ENCODE assay signal across 13 mouse cellular contexts in the genomic region with DNA sequence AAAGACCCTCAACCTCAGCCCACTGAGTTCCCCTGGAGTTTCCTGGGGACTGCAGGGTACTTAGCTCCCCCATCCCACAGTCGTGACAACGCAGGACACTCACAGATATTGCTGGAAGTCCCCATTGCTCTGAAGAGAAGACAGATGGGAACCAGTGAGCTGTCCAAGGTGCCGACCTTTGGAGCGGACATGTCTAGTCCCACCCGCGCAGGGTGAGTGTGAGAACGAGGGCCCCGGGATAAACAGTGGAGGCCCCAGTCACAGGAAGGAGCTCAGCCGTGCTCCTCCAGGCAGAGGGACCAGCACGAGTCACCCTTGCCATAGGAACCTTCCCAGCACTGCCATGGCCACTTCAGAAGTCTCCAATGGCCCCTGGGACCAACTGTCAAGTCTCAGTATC. TPM values are rescaled to one million over a fixed set of nuclear protein-coding genes. Genes with fewer than 3 reads are reported as not detected.
DNase-seq lines count a peak whose midpoint lies in the region; ATAC-seq and TF ChIP-seq lines count a peak whose summit lies in the region.
"Had no signal": no experiment of that assay in that cellular context is flagged by ENCODE, and none has a peak within 500 bp of the region (broad histone marks: within the 10 kb centered on the region; RNA-seq: fewer than 3 reads in every experiment).

No protein-coding gene starts in this region.

- no peak for DNase-seq in kidney, adult 11 months
- peak; percentile 42 for DNase-seq in ovary, postnatal 36 days (ENCODE audit: low spot score)
- no peak for DNase-seq in ovary, postnatal 10 days (ENCODE audit: low spot score)
- DNase-seq in urinary bladder, postnatal 10 days (ENCODE audit: low spot score) = no peak
- DNase-seq: cerebellum, adult 2 months; lung, postnatal 4 days; thymus, postnatal 25 days had no signal

- H3ac ChIP-seq in myocyte (ENCODE audit: control insufficient read depth, insufficient read length) = no peak overlapping the region

- H3K9ac ChIP-seq in kidney, embryonic 15.5 days = no peak overlapping the region
- H3K9ac ChIP-seq: heart, embryonic 12.5 days; limb, embryonic 13.5 days had no signal

- WGBS in kidney, embryonic 15.5 days = 1% methylated on average over 10 of the region's 10 CpGs

- no peaks in the 10 kb centered on the region for H3K9me3 ChIP-seq in kidney, embryonic 15.5 days (replicated peaks)
- H3K9me3 ChIP-seq: heart, embryonic 12.5 days; limb, embryonic 13.5 days had no signal

- H3K4me3 ChIP-seq in kidney, embryonic 15.5 days (replicated peaks) = no peak overlapping the region
- H3K4me3 ChIP-seq in myocyte = no peak overlapping the region
- H3K4me3 ChIP-seq: heart, embryonic 12.5 days; limb, embryonic 13.5 days had no signal

- peak; percentile 41; the same call in 1 of the 2 replicates for ATAC-seq in kidney, embryonic 15.5 days (replicated peaks; ENCODE audit: low FRiP score)
- ATAC-seq in common myeloid progenitor, adult 5-6 weeks (replicated peaks; ENCODE audit: low read depth, poor library complexity, severe bottlenecking) = peak; percentile 52; the same call in 1 of the 2 replicates

- TF ChIP-seq POLR2A in myocyte (IDR thresholded peaks at IDR 0.05; ENCODE audit: insufficient read length, low read depth) = no peak

- no peak overlapping the region for H3K27ac ChIP-seq in kidney, embryonic 15.5 days
- H3K27ac ChIP-seq: limb, embryonic 13.5 days had no signal

- no peak overlapping the region for H3K4me2 ChIP-seq in kidney, embryonic 15.5 days
- H3K4me2 ChIP-seq in myocyte (ENCODE audit: low read depth) = no peak overlapping the region
- H3K4me2 ChIP-seq: heart, embryonic 12.5 days; limb, embryonic 13.5 days had no signal

- H3K79me2 ChIP-seq in myocyte (ENCODE audit: control insufficient read depth, insufficient read depth) = no peaks in the 10 kb centered on the region

- peaks cover 9% of the 10 kb centered on the region for H3K27me3 ChIP-seq in kidney, embryonic 15.5 days
- H3K27me3 ChIP-seq in myocyte (ENCODE audit: control insufficient read depth, insufficient read depth, insufficient read length) = no peaks in the 10 kb centered on the region

- H3K4me1 ChIP-seq in kidney, embryonic 15.5 days = peaks cover 14% of the 10 kb centered on the region

- no peaks in the 10 kb centered on the region for H3K36me3 ChIP-seq in kidney, embryonic 15.5 days
- H3K36me3 ChIP-seq in myocyte (ENCODE audit: control insufficient read depth, insufficient read depth) = no peaks in the 10 kb centered on the region
- H3K36me3 ChIP-seq: heart, embryonic 12.5 days; limb, embryonic 13.5 days had no signal

TF ChIP-seq in myocyte, 11 proteins besides CTCF, POLR2A, EP300 and RAD21:
- TF ChIP-seq SRF (IDR thresholded peaks at IDR 0.05; ENCODE audit: control insufficient read depth, insufficient read length, low read depth) (no peak), REST (IDR thresholded peaks at IDR 0.05; ENCODE audit: insufficient read depth, insufficient read length) (peak; percentile 83)
TF ChIP-seq in myocyte: peak in this region for 1.

RNA-seq across cellular contexts. Expression of a gene that starts 6.6 kb away (rescaled TPM):
- 0.40 and 0.45 TPM in 2 replicates for polyA plus RNA-seq in kidney, embryonic 15.5 days (2015; fragmentation: Nextera tagmentation; extraction: Ambion mirVana)
- total RNA-seq in common myeloid progenitor, adult 5-6 weeks (2017) = not detected in 2 replicates
- 4.9 TPM for polyA plus RNA-seq in myocyte (2012; fragmentation: generic; extraction: Trizol)

RNA-seq across cellular contexts. Expression of a gene that starts 20.3 kb away (rescaled TPM):
- polyA plus RNA-seq in kidney, embryonic 15.5 days (2015; fragmentation: Nextera tagmentation; extraction: Ambion mirVana) = 4.6 and 5.4 TPM in 2 replicates
- 3.9 and 8.6 TPM in 2 replicates for total RNA-seq in common myeloid progenitor, adult 5-6 weeks (2017)
- 0.73 TPM for polyA plus RNA-seq in myocyte (2012; fragmentation: generic; extraction: Trizol)

RNA-seq across cellular contexts. Expression of a gene that starts 22.5 kb away (rescaled TPM):
- polyA plus RNA-seq in kidney, embryonic 15.5 days (2015; fragmentation: Nextera tagmentation; extraction: Ambion mirVana) = not detected in 2 replicates
- total RNA-seq in common myeloid progenitor, adult 5-6 weeks (2017) = not detected in 2 replicates
- not detected for polyA plus RNA-seq in myocyte (2012; fragmentation: generic; extraction: Trizol)
- total RNA-seq: layer of hippocampus, postnatal 10 days had no signal
- polyA plus RNA-seq: cerebellum, adult 2 months; heart, embryonic 12.5 days; limb, embryonic 13.5 days had no signal

RNA-seq across cellular contexts. Expression of a gene that starts 39.3 kb away (rescaled TPM):
- polyA plus RNA-seq in kidney, embryonic 15.5 days (2015; fragmentation: Nextera tagmentation; extraction: Ambion mirVana) = 0.35 and 0.66 TPM in 2 replicates
- 2.6 and 8.0 TPM in 2 replicates for total RNA-seq in common myeloid progenitor, adult 5-6 weeks (2017)
- 0.12 TPM for polyA plus RNA-seq in myocyte (2012; fragmentation: generic; extraction: Trizol)
- polyA plus RNA-seq: heart, embryonic 12.5 days; limb, embryonic 13.5 days had no signal

RNA-seq across cellular contexts. Expression of a gene that starts 39.4 kb away (rescaled TPM):
- polyA plus RNA-seq in kidney, embryonic 15.5 days (2015; fragmentation: Nextera tagmentation; extraction: Ambion mirVana) = 348 and 355 TPM in 2 replicates
- 481 and 496 TPM in 2 replicates for total RNA-seq in common myeloid progenitor, adult 5-6 weeks (2017)
- polyA plus RNA-seq in myocyte (2012; fragmentation: generic; extraction: Trizol) = 244 TPM
